ENCODE assay signal across 8 mouse cellular contexts in genomic region chr8:57333795-57334551, GRCm38 (mm10). TPM values are rescaled to one million over a fixed set of nuclear protein-coding genes. Genes with fewer than 3 reads are reported as not detected.
DNase-seq lines count a peak whose midpoint lies in the region; ATAC-seq and TF ChIP-seq lines count a peak whose summit lies in the region.

No protein-coding gene starts in this region.

- intact Hi-C loops in heart, postnatal 14 days (cut with DNase I), result loop anchor here (5.0 kb wide), 1 partner anchor 652 kb away; no protein-coding TSS in a partner anchor

- DNase-seq in kidney, postnatal 0 days (ENCODE audit: low spot score), result no peak
- no peak for DNase-seq in kidney, postnatal 10 days
- DNase-seq in heart, postnatal 14 days, result peak; percentile 58 to 67
- DNase-seq in urinary bladder, adult 2 months (ENCODE audit: low spot score), result no peak
- no peak for DNase-seq in right cerebral cortex, postnatal 25 days
- no peak for DNase-seq in cerebellum, adult 11-12 months

- peak; percentile 59; the same call in 1 of the 2 replicates for ATAC-seq in kidney, postnatal 0 days (replicated peaks; ENCODE audit: low FRiP score, low read depth)
- ATAC-seq in embryonic facial prominence, embryonic 12.5 days (ENCODE audit: insufficient number of reproducible peaks, insufficient read depth, low FRiP score, low TSS enrichment), result no peak
- peak; percentile 61; the same call in 1 of the 2 replicates for ATAC-seq in midbrain, embryonic 13.5 days

- H3K4me1 ChIP-seq in kidney, postnatal 0 days (replicated peaks; ENCODE audit: insufficient read depth, low read length), result peaks cover 4% of the 10 kb centered on the region; the same call in 1 of the 2 replicates
- peaks cover 8% of the 10 kb centered on the region; the same call in 1 of the 2 replicates for H3K4me1 ChIP-seq in embryonic facial prominence, embryonic 12.5 days
- H3K4me1 ChIP-seq in midbrain, embryonic 13.5 days (replicated peaks), result peaks cover 3% of the 10 kb centered on the region; the same call in 1 of the 2 replicates

- H3K36me3 ChIP-seq in kidney, postnatal 0 days (ENCODE audit: insufficient read depth, low read length), result no peaks in the 10 kb centered on the region
- no peaks in the 10 kb centered on the region for H3K36me3 ChIP-seq in embryonic facial prominence, embryonic 12.5 days
- no peaks in the 10 kb centered on the region for H3K36me3 ChIP-seq in midbrain, embryonic 13.5 days

- 0 out of 2 replicates have a peak overlapping the region, but pooled peaks have one; percentile 5 for H3K4me3 ChIP-seq in kidney, postnatal 0 days (replicated peaks; ENCODE audit: low read depth, low read length)
- peak overlapping the region; percentile 32 for H3K4me3 ChIP-seq in embryonic facial prominence, embryonic 12.5 days
- H3K4me3 ChIP-seq in midbrain, embryonic 13.5 days (replicated peaks), result no peak overlapping the region

- peak overlapping the region; percentile 31; the same call in 1 of the 2 replicates for H3K4me2 ChIP-seq in kidney, postnatal 0 days (ENCODE audit: low read length)
- peak overlapping the region; percentile 40 for H3K4me2 ChIP-seq in embryonic facial prominence, embryonic 12.5 days (replicated peaks)
- H3K4me2 ChIP-seq in midbrain, embryonic 13.5 days (replicated peaks), result no peak overlapping the region

- H3K9ac ChIP-seq in kidney, postnatal 0 days (ENCODE audit: low read depth, low read length), result no peak overlapping the region
- peak overlapping the region; percentile 46 for H3K9ac ChIP-seq in embryonic facial prominence, embryonic 12.5 days
- H3K9ac ChIP-seq in midbrain, embryonic 13.5 days (replicated peaks), result no peak overlapping the region

- H3K27me3 ChIP-seq in kidney, postnatal 0 days (ENCODE audit: insufficient read depth, low read length), result peaks cover 94% of the 10 kb centered on the region
- peaks cover 85% of the 10 kb centered on the region for H3K27me3 ChIP-seq in embryonic facial prominence, embryonic 12.5 days
- H3K27me3 ChIP-seq in midbrain, embryonic 13.5 days, result peaks cover 100% of the 10 kb centered on the region

- no peaks in the 10 kb centered on the region for H3K9me3 ChIP-seq in kidney, postnatal 0 days (replicated peaks; ENCODE audit: low read length)
- H3K9me3 ChIP-seq in embryonic facial prominence, embryonic 12.5 days, result no peaks in the 10 kb centered on the region
- no peaks in the 10 kb centered on the region for H3K9me3 ChIP-seq in midbrain, embryonic 13.5 days

- TF ChIP-seq CTCF in kidney, postnatal 0 days (IDR thresholded peaks at IDR 0.05; ENCODE audit: low read depth), result no peak

- WGBS in kidney, postnatal 0 days, result 1% methylated on average over 41 of the region's 41 CpGs
- under 1% methylated on average over 41 of the region's 41 CpGs for WGBS in embryonic facial prominence, embryonic 12.5 days
- WGBS in midbrain, embryonic 13.5 days, result under 1% methylated on average over 41 of the region's 41 CpGs

- no peak overlapping the region for H3K27ac ChIP-seq in kidney, postnatal 0 days
- H3K27ac ChIP-seq in embryonic facial prominence, embryonic 12.5 days, result peak overlapping the region; percentile 77
- H3K27ac ChIP-seq in midbrain, embryonic 13.5 days, result no peak overlapping the region

RNA-seq across cellular contexts. Expression of gene Hand2, which starts 13.2 kb away (rescaled TPM):
- polyA plus RNA-seq in kidney, postnatal 0 days (2015; fragmentation: Nextera tagmentation; extraction: Ambion mirVana), result not detected in 2 replicates
- polyA plus RNA-seq in embryonic facial prominence, embryonic 12.5 days (2016; fragmentation: Nextera tagmentation; extraction: Ambion mirVana), result 5.8 and 6.3 TPM in 2 replicates
- 10 to 100 TPM; 74.2 to 78.6 TPM for total RNA-seq in heart, postnatal 14 days (2021)
- not detected in 2 replicates for polyA plus RNA-seq in midbrain, embryonic 13.5 days (2015; fragmentation: Nextera tagmentation; extraction: Ambion mirVana)
- polyA plus RNA-seq in urinary bladder, adult 2 months (2012; rRNA removed), result 32.1 and 34.9 TPM in 2 replicates

Comparison
In these comparisons a context has a peak if more than half of its experiments do, and no peak if none do; other contexts are left out.
1. DNase-seq: peak in heart, postnatal 14 days (2 of 2); none in kidney, postnatal 0 days (single experiment), kidney, postnatal 10 days (single experiment), urinary bladder, adult 2 months (single experiment), right cerebral cortex, postnatal 25 days (single experiment) and cerebellum, adult 11-12 months (single experiment).